Mouse (Mus musculus) C2C12 (cell line): ENCODE results near the gene 1700012B07Rik.

Source experiments
- MAX ChIP-seq: IDR thresholded peaks from one replicate; pipeline ENCODE4 v1.6.1; 2011; ENCODE audit warnings: mild to moderate bottlenecking, control low read depth
- MYOD1 ChIP-seq: IDR thresholded peaks from one replicate; pipeline ENCODE4 v1.6.1; 2011; ENCODE audit warnings: low read depth; ENCODE audit not compliant: control insufficient read depth, insufficient read length

GRCm38 (mm10) chr11:109846343-109846742, 18.5 kb upstream of the 1700012B07Rik start:
- TF ChIP-seq MAX: no peak
- TF ChIP-seq MYOD1: no peak
